Mouse (Mus musculus): ENCODE measurements around the gene Smlr1.

Gene Smlr1

DNA sequence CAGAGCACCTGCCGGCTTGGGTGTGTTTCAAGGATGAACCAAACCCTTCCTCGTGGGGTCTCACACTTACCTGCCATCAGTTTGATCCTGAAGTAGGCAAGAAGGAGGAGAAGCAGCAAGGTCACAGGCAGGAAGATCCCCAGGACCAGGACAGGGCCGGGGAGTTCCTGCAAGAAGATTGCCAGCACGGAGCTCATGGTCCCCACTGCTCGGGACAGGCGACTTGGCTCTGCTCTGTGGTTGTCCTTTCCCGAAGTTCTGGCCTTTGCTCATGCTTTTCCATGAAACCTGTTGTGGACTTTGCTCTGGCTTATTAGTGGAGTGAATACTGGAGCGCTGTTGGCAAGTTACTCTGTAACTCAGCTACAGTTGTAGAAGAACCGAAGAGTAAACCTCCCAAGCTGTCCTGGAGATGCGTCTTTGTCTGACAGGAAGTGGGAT, at the start of gene Smlr1:
TSS of gene Smlr1 (minus strand) at position 377 of the 441 bp plus-strand sequence.
- DNase-seq, result peak; percentile 73 to 77

DNA sequence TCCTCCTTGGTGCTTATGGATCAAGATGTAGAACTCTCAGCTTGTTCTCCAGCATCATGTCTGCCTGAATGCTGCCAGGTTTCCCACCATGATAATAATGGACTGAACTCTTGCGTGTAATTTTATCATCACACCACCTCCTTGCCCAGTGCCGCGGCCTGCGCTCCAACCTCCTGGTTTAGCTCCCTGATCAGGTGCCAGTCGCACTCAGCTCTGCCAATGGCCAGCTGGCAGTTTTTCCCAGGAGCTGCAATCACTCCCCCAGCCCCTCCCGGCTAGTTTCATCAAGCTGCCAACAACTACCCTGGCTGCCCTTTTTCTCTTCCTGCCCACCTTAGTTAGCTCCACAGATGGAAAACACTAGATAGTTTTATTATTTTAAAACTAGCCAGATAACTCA, 48.8 kb upstream of the Smlr1 start:
- DNase-seq, result no peak

DNA sequence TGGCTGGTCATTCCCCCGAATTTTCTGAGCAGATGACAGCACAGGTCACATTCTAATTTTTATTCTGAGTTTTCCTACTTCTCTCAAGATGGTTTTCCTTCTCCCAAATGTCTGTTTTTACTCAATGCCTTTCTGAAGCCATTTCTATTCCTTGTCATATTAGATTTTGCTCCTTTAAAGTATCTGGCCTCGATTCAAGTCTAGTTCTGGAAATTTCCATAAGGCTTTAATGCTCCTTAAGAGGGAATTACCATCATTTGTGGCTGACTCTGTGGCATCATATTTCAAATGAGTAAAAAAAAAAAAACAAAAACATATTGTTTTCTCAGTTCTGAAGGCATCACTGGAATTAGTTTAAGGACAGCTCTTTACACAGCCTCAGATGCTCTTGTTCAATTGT, 44.0 kb upstream of the Smlr1 start:
- no peak for DNase-seq

DNA sequence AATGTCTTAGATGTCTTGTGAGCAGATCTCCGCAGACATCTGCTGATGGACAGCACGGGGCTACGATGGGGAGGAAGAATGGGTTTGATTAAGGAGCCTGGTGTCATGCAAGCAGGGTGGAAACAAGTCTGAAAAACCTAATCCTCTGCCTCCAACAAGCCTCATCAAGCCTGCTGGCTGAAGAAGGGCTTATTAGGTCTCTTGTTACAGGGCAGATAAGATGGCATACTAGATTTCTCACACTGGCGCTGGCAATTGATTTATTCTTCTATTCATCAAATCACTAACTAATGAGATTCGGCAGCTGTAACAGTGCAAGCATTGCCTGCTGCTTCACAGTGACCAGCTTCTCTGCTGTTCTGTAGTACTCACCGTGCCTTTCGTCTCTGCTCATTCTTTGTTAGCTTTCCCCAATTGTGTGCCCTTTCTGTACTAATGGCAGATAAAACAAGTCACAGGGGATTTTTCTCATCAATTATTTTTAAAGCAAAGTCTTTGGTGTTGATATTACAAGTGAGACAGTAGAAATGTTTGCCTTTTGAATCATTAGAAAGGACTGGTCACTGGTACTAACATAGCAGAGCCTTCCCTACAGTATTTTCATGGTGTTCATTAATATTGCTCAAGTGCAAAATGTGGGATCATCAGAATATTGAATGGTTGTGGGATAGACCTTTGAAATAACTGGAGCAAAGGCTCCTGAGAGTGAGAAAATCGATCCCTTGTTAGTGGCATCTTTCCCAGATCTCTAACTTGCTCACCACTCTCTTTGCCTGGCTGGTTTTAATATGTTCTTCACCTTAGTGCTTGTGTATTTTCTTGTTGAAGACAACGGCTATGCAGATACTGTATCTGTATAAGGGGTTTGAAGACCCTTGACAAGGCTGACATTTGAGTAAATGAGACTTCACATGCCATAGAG, 35.5 kb upstream of the Smlr1 start:
- no peak for DNase-seq

DNA sequence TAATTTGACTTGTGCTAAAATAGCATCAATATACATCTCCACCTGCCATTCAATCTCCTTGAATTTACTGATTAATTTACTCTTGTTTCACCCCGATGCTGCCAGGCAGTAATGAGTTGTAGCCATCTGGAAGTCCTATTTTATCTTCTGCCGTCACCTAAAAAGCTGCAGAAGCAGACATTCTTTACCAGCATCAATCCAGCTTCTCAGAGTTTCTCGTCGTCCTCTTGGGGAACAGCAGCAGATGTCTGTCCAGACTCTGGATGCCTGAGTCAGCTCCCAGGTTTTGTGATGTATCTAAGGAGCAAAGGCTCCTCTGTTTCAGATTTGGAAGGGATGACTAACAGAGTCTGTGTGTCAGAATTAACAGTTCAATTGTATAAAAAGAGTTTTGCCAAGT, 16.9 kb upstream of the Smlr1 start:
- no peak for DNase-seq

DNA sequence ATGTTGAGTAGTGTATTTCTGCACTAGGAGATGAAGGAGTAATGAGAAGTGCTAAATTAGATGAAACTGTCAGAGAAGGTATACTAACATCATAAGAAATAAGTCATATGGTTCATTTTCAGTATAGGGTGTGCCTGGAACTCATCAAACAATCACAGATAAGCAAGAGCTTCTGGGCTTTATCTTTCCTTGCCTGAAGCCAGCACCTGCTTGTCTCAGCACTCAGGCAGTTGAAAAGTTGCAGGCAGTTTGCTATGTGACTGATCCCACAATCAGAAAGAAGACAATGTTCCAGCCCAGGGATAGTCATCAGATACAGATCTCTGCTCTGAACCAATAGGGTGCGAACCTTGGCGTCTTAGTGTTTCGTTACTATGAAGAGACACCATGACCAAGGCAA, 5.0 kb upstream of the Smlr1 start:
- DNase-seq, result no peak

DNA sequence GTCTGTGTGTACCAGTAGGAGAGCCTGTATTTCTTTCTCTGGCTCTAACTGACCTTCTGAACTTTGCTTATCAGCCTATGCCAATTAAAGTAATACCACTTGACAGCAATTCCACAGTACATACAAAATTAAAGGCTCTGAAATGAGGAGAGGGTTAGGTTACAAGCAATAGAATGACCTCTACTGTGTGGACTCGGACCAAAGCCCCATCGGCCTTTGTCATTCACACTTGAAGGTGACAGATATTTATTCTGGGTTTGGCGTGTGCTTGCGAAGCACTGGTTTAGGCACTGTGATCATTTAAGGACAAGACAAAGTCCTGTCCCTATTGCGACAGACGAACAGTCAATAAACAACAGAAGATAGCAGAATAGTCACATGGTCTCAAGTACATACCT, 3.7 kb upstream of the Smlr1 start:
- no peak for DNase-seq

DNA sequence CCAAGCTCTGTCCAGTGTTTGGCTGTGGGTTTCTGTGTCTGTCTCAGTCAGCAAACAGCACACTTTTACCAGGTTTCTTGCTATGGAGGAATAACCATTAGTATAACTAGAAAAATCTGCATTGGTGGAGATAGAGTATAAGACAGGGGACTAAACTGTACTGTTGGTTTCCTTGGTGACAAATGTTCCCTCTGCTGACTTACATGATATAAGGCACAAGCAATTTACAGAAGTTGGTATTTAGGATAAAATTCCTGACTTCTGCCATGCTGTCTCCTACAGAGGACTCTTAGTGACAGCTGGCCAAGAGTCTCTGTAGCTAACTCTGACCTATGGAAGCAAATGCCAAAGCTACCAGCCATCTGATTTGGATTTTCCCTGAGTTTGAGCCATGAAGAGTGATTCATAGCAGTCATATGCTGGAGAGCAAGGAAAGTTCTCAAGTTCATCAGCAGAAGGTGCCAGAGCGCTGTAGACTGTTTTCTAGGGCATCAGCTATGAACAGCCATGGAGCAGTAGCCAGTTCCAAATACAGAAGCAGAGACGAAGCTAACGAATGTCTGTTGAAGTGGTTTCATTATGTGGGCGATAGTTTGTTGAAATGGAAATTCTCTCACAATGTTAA, 3.2 kb upstream of the Smlr1 start:
- no peak for DNase-seq

DNA sequence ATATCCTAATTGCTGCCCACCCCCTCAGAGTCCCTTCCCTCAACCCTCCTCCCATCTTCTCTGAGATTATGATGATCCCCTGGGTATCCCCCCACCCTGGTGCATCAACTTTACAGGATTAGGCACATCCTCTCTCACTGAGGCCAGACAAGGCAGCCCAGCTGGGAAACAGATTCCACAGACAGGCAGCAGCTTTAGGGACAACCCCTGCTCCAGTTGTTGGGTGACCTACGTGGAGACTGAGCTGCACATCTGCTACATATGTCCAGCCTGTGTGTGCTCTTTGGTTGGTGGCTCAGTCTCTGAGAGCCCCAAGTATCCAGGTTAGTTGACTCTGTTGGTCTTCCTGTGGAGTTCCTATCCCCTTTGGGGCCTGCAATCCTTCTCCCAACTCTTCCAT, 2.7 kb upstream of the Smlr1 start:
- DNase-seq, result no peak

DNA sequence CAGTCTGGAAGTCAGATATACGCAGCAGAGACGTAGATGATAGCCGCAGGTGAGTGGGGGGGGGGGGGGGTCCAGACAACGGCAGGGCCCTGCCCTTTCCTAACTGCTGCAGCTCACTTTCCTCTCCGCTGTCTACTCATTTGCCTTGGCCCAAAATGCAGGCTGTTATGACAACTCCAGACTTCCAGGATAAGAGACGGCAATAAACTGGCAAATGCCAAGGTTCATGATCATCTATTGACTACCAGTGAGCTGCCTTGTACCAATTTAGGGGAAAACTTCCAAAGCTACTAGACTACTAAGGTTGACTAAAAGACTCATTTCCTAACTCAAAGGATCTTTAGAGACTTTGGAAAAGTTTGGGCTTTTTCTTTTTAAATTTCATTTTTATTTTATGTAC, 554 bp upstream of the Smlr1 start:
- no peak for DNase-seq

DNA sequence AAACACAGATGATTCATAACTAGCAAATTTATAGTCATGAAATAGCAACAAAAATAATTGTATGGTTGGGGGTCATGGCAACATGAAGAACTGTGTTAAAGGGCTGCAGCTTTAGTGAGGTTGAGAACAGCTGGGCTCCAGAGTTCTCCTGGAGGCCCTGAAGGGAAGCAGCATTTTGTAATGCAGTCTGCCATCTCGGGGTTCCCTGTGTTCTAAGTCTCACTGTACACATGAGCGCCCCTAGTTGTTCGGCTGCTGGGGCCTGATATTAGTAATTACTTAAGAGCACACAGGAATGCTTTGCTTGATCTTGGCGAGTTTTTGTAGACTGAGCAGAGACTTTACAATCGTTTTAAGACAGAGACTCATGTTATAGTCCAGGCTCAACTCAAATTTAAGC, 1.6 kb downstream of the Smlr1 start:
- DNase-seq, result no peak

DNA sequence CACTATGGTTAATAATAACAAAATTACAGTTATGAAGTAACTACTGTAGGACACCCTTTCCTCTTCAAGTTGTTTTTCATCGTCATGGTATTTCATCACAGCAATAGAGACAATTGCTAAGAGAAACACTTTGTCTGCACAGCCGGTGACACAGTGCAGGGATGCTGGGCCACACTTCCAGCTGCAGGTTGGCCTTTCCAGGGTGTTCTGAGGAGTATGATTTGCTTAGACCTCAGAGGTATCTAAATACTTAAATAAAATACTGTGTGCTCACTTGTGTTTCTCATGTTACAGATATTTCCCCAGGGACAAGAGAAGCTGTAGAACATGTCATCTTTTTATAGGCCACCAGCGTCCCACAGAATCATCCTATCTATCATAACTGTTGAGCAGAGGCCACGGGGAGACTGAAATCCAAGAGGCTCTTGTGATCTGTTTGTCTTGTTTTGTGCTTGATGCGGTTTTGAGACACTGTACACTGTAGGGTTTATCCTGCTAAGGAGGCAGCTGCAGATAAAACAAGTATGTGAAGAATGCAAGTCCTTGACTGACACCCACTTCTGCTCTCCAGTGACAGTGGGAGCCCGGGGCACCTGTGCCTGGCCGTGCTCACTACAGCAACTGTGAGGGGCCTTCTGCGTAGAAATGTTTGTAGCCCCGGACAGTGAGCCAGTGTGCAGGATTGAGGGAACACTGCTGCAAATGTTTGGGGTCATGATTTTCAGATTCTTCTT, 2.4 kb downstream of the Smlr1 start:
- DNase-seq, result no peak

DNA sequence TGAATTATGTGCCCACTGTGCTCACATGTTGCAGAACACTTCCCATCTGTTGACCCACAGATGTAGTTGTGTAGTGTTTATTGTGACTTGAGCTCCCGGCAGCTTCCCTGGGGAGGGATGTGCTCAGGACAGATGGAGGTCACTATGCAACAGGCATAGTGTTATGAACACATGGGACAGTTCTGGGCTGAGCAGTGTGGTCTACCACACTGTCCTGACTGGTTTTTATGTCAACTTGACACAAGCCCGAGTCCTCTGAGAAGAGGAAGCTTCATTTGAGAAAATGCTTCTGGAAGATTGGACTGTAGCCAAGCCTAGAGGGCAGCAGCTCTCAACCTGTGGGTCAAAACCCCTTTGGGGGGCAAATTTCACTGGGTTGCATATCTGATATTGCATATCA, 3.0 kb downstream of the Smlr1 start:
- no peak for DNase-seq

DNA sequence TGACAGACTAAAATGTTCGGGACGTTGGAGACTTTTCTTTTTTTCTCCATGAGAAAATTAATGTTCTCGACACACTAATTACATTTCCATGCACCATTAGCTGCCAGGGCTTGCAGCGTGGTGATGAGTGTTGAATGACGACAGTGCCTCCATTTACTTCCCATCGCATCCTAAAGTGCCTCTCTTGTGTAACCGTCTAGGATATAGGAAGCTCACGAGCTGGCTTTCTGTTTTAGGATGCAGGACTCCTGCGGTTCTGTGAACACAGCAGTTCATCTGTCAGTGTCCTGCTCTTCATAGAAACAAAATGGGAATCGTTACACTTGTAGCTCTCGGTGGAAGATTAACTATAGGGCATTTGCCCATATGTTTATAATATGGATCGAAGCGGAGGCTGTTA, 4.7 kb downstream of the Smlr1 start:
- no peak for DNase-seq

DNA sequence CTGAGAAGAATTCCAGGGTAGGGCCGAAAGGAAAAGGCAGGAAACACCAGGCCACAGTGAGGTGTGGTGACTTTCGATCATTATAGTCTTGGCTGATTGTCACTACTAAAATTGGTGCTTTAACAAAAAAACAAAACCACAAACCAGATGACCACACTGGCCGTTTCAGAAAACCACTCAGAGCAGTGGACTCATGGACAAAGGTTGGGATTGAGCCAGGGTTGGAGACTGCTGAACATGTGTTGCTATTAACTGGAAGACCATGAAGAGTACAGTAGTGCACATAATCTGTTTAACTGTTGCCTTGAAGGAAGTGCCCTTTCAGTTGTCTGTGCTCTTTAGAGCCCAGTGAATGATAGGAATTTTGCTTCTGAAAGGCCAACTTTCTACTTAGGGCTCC, 8.9 kb downstream of the Smlr1 start:
- DNase-seq, result no peak

DNA sequence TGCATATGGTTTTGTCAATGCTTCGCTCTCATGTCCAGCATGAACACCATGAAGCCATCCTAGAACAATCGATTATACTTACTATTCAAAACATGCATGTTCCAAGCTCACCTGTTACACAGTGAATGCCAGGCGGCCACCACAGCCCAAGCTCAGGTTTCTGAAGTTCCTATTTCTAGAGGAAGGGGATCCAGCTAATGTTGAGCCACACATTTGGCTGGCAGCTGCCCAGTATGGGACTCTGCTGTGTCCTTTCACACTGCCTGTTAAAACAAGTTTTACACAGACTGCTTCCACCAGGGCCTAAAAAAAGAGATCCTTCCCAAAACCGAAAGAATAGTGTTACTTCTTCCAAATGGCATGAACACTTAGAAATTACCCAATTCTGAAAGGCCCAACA, 9.4 kb downstream of the Smlr1 start:
- no peak for DNase-seq

DNA sequence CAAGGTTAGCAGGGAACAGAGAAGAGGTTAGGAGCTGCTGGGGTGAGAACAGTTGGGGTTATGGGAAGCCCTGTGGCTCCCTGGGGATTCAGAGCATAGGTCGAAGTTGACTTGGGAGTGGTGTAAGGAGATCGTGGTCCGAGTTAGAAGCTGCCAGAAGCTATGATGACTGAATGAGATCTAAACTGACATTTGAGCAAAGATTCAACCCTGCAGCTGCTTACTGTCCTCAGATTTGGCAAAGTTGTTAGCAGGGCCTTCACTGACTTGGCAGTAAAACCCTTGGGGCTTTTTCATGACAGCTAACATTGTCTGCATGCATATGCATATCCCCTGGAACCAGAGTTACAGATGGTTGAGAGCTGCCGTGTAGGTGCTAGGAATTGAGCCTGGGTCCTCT, 9.9 kb downstream of the Smlr1 start:
- DNase-seq, result no peak

DNA sequence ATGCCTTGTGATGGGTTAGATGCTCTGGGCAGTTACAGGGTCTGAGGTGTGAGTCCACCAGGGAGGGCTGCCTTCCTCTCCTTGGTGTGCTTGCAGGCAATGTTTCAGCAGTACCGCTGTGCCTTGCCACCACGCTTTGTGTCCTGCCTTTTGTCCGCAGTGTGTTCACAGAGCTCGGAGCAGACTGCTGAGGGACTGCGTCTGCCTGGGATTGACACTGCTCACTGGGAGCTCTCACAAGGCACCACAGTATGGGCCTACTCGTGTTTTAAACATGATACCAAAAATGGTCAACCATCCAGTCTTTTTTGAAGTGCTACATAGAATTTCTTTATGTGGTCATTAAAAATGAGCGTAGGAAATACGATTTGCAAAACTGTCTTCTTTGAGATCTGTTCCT, 12.3 kb downstream of the Smlr1 start:
- no peak for DNase-seq

DNA sequence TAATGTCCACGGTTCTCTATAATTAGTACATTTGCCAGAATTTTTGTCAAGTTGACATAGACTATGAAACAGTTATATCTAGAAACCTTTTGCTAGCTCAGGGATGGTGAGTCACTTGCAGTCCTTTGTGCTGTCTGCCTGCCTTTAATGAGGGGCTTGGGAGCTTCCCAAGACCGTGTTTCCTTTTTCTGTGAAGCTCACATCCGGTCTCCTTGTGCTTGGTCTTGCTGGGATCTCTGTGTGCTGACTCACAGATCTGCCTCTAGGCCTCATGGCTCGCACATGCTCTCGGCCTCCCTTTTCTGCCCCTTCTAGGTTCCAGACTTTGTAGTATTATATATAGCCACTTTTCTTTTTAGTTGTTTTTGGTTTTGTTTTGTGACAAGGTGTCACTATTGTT, 15.6 kb downstream of the Smlr1 start:
- peak in 1 of 2 experiments; percentile 9 for DNase-seq

DNA sequence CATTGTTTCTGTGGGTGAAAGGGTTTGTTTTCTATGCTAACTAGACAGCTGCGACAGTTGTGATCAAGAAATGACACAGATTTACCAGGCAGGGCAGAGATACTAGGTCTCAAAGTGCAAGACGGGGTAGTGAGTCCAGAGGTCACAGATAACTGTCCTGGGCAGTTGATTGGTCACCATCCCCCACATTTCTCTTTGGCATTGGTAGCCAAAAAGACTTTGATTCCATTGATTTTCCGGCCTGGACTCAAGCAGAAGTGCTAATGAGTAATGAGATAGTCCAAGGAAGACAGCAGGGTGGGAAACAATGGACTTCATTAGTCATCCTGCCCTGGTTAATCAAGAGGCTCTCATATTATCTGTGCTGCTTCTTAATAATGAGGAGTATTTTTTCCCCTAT, 16.1 kb downstream of the Smlr1 start:
- DNase-seq, result peak in 1 of 2 experiments; percentile 9

DNA sequence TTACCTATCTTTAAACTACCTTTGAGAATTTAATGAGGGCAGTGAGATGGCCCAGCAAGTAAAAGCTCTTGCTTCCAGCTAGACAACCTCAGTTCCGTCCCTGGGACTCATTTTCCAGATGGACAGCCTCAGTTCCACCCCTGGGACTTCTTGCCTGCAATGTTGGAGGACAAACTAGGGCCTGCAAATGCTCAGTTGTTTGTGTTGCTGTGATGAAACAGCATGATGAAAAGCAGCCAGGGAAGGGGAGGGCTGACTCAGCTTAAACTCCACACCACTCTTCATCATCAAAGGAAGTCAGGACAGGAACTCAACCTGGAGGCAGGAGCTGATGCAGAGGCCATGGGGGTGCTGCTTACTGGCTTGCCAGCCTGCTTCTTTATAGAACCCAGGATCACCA, 22.2 kb downstream of the Smlr1 start:
- DNase-seq, result no peak

DNA sequence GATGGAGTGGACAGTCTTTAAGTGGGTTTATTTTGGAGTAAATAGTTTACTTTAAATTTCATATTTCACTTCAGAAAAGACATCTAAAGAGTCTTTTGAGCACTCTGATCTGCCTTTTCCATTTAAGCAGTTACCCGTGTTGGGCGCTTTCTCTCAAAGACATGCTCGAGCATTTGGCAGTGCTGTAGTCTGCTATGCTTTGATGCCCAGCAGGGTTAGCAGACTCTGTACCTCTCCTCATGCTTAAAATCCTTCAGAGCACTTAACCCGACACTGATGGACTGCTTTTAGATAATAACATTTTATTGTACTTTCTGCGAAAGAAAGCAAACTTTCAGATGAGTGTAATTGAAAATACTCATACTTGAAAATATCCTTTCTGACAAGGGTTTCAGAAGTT, 32.8 kb downstream of the Smlr1 start:
- DNase-seq, result no peak

DNA sequence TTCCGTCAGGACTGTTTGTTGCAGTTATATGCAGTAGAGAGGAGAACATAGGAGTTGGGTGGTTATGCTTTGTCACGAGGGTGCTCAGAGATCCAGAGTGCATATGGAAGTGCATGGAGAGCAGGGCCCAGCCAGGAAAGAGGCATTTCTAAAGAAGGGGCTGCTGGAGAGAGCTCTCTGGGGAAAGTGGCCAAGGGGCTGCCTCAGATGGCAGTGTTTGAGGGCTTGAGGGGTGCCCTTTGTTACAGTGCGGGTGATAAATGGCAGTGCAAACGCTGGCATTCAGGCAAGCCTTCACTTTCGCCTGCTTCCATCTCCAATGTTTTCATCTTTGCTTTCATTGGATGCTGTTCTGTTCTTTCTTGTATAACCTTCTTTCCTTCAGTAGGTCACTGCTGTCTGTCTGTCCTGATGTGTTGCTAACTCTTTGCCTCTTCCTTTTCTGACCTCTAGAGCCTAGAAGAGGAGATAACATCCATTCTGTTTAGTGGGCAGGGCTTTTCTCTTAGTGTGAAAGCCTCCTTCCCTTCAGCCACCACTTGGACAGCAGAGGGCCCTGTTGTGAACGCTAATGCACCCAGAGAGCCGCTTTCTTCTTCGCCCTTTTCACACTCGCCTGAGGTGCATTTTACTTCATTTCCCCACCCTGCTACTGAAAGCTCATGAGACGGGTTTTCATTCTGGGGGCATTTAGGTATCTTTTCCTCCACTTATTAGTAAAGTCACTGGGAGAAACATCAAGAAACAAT, 36.6 kb downstream of the Smlr1 start:
- no peak for DNase-seq
